Mouse (Mus musculus): ENCODE results near the gene Anxa10. TPM values are rescaled to one million over a fixed set of nuclear protein-coding genes. Genes with fewer than 3 reads are reported as not detected.

Anxa10 gene
- polyA plus RNA-seq (2015; fragmentation: Nextera tagmentation; extraction: Ambion mirVana) = 0.08 and 0.18 TPM in 2 replicates

DNA sequence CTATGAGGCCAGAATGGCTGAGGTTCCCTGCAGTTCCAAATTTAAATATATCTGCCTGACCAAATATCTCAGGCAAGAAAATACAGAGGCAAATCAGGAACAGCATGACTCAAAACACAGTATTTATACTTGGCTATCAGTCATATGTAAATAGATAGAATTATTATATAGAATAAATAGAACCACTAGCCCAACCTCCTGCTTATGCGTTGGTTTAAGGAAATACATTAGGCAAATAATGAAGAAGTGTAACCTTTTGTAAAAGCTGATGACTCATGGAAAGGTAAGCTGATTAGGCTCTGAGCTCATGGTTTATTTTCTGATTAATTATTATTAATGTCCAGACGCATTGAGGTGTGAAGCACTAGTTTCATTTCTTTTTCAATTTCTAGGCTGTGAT lies at the start of gene Anxa10:
Anxa10 (minus strand) TSS at position 53 of the 400 bp plus-strand sequence.
- Histone ChIP-seq H3K27ac (replicated peaks) (no peak within 1 kb of the TSS), H3K36me3 (no peaks in the 10 kb centered on the region), H3K9me3 (replicated peaks) (no peaks in the 10 kb centered on the region), H3K27me3 (replicated peaks) (no peaks in the 10 kb centered on the region), H3K4me3 (replicated peaks) (no peak within 1 kb of the TSS), H3K4me1 (no peaks in the 10 kb centered on the region), H3K4me2 (no peak within 1 kb of the TSS), H3K9ac (replicated peaks) (no peak within 1 kb of the TSS)
- 86% methylated on average over 2 of the region's 2 CpGs for WGBS
- ATAC-seq (ENCODE audit: low FRiP score) = no peak

DNA sequence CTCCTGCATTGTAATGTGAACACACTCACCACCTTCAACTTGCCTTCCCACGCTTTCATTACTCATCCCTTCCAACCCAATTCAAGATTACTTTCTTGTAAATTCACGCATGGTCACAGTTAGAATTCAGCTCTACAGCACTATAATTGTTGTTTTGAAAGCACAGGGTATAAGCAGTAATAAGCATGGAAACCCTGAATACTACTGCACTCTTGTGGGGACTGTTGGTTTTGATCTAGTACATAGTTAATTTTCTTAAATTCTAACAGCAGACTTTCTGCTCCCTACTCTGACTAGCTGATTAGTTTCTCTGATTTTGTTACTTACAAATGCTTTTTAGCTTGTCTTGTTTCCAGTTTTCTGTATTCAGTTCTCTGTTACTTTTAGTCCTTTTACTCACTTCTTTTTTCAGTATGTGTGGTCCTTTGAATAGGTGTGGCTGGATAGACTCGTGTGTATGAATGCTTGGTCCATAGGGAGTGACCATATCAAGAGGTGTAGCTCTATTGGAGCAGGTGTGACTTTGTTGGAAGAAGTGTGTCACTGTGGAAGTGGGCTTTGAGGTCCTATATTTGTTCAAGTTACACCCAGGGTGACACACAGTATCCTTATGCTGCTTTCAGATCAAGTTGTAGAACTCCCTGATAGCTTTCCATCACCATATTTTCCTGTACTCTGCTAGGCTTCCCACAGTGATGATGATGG lies 9.9 kb upstream of the Anxa10 start:
- Histone ChIP-seq H3K4me1 (no peaks in the 10 kb centered on the region), H3K9ac (replicated peaks) (no peak overlapping the region), H3K36me3 (no peaks in the 10 kb centered on the region), H3K4me2 (no peak overlapping the region), H3K9me3 (replicated peaks) (no peaks in the 10 kb centered on the region), H3K27ac (replicated peaks) (no peak overlapping the region), H3K27me3 (replicated peaks) (no peaks in the 10 kb centered on the region), H3K4me3 (replicated peaks) (no peak overlapping the region)
- ATAC-seq (ENCODE audit: low FRiP score) = no peak
- whole genome bisulfite sequencing = 67% methylated on average over 3 of the region's 3 CpGs

- Histone ChIP-seq H3K27ac (replicated peaks) (no peak overlapping the region), H3K36me3 (no peaks in the 10 kb centered on the region), H3K27me3 (replicated peaks) (no peaks in the 10 kb centered on the region), H3K4me3 (replicated peaks) (no peak overlapping the region), H3K4me1 (no peaks in the 10 kb centered on the region), H3K9me3 (replicated peaks) (no peaks in the 10 kb centered on the region), H3K9ac (replicated peaks) (no peak overlapping the region), H3K4me2 (no peak overlapping the region)
- 89% methylated on average over 2 of the region's 2 CpGs for WGBS
- ATAC-seq (ENCODE audit: low FRiP score) = no peak
Measured at GRCm38 (mm10) chr8:62097213-62097612, 25.7 kb downstream of the Anxa10 start.

DNA sequence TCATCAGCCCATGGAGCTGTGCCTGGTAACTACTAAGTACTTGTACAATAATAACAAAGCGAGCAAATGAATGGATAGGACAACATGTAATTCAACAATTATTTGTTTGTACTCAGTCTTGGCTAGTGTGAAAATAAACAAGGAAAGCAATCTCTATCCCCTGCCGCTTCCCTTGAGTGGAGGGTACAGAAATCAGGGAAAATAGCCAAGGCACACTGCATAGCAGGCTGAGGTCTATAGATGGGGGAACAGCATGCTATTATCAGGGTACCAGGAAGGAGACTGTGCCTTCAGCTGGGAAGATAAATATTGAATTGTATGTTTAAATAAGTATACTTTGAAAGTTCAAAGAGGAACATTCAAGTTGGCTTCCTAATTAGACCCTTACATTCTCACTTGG lies 41.1 kb downstream of the Anxa10 start:
- Histone ChIP-seq H3K27ac (replicated peaks) (no peak overlapping the region), H3K36me3 (no peaks in the 10 kb centered on the region), H3K4me3 (replicated peaks) (no peak overlapping the region), H3K4me2 (no peak overlapping the region), H3K4me1 (no peaks in the 10 kb centered on the region), H3K9ac (replicated peaks) (no peak overlapping the region), H3K27me3 (replicated peaks) (no peaks in the 10 kb centered on the region), H3K9me3 (replicated peaks) (no peaks in the 10 kb centered on the region)
- no peak; the same call in 1 of the 2 replicates for ATAC-seq (ENCODE audit: low FRiP score)
- WGBS = 82% methylated on average over 2 of the region's 2 CpGs

DNA sequence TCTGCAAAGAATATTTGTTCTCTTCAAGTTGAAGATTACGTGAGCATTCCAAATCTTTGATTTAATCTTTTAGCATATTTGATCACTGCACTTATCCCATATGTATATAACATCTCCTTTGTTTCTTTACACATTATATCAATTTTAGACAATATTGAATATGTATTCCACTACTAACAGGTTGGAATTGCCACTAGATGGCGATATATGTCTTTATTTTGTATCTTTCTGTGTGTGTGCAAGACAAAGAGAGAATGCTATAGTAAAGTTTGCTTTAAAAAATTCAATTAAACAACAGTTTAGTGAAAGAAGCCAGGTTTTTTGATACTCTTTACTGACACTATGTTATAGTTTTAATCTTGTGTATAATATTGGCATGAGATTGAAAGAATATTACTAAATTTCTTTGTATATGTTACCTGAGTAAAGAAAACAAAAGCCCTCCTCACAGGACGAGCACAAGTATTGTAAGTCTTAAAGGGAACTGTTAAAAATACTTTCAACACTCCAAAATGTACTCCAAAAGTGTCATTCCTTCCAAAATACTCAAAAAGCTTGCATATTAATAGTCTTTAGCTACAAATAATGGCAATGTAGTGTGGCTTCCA lies 42.7 kb downstream of the Anxa10 start:
- Histone ChIP-seq H3K9me3 (replicated peaks) (no peaks in the 10 kb centered on the region), H3K36me3 (no peaks in the 10 kb centered on the region), H3K4me1 (no peaks in the 10 kb centered on the region), H3K4me2 (no peak overlapping the region), H3K27me3 (replicated peaks) (no peaks in the 10 kb centered on the region), H3K27ac (replicated peaks) (no peak overlapping the region), H3K9ac (replicated peaks) (no peak overlapping the region), H3K4me3 (replicated peaks) (no peak overlapping the region)
- 45% methylated on average over 3 of the region's 3 CpGs for WGBS
- peak; percentile 85; the same call in 1 of the 2 replicates for ATAC-seq (ENCODE audit: low FRiP score)

DNA sequence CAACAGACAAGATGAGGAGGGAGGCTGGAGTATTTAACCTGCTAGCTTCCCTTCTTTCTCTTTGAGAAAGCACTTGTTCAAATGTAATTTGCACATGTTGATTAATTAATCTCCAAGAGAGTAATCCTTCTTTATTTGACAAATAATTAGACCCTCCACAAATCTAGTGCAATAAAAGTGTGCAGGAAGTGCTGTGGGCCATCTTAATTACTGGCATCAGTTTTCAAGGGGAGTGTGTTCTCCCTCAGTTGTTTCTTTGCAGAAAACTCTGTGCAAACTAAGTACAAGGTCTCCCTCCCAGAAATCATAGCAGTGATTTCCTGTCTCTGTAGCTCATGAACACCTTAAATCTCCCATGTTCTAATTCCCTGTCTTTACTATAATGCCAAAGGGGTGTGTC lies 54.6 kb downstream of the Anxa10 start:
- H3K9me3 ChIP-seq (replicated peaks) = no peaks in the 10 kb centered on the region
- no peaks in the 10 kb centered on the region for H3K27me3 ChIP-seq (replicated peaks)
- no peak for ATAC-seq (ENCODE audit: low FRiP score)
- no peak overlapping the region for H3K4me2 ChIP-seq
- no peak overlapping the region for H3K9ac ChIP-seq (replicated peaks)
- H3K4me1 ChIP-seq = no peaks in the 10 kb centered on the region
- no peak overlapping the region for H3K4me3 ChIP-seq (replicated peaks)
- no peaks in the 10 kb centered on the region for H3K36me3 ChIP-seq
- H3K27ac ChIP-seq (replicated peaks) = no peak overlapping the region

- no peak for ATAC-seq (ENCODE audit: low FRiP score)
- no peak overlapping the region for H3K4me2 ChIP-seq
Measured at GRCm38 (mm10) chr8:62060357-62060756, 62.6 kb downstream of the Anxa10 start.

DNA sequence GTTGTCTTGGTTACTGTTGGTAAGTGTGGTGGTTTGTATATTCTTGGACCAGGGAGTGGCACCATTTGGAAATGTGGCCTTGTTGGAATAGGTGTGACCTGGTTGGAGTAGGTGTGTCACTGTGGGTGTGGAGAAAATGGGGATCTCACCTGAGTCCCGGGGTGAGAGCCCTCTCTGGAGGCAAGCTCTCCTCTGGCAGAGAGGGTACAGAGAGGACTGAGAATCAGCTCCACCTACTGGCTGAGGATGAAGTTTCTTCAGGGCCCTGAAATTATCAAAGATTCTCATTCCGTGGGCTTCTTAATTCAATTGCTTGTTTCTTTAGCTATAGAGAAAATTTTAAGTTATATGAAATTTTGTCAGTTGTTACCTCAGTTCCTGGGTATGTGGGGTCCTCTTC lies 76.1 kb downstream of the Anxa10 start:
- Histone ChIP-seq H3K9ac (replicated peaks) (no peak overlapping the region), H3K27me3 (replicated peaks) (no peaks in the 10 kb centered on the region), H3K36me3 (no peaks in the 10 kb centered on the region), H3K4me3 (replicated peaks) (no peak overlapping the region), H3K4me2 (no peak overlapping the region), H3K9me3 (replicated peaks) (no peaks in the 10 kb centered on the region), H3K4me1 (no peaks in the 10 kb centered on the region), H3K27ac (replicated peaks) (no peak overlapping the region)
- ATAC-seq (ENCODE audit: low FRiP score) = no peak
- 40% methylated on average over 2 of the region's 2 CpGs for WGBS

More at GRCm38 (mm10) chr8:62060357-62060756, 62.6 kb downstream of the Anxa10 start:
- no peaks in the 10 kb centered on the region for H3K27me3 ChIP-seq (replicated peaks)
- no peak overlapping the region for H3K27ac ChIP-seq (replicated peaks)
- H3K9me3 ChIP-seq (replicated peaks) = no peaks in the 10 kb centered on the region
- H3K9ac ChIP-seq (replicated peaks) = no peak overlapping the region
- no peaks in the 10 kb centered on the region for H3K36me3 ChIP-seq
- H3K4me1 ChIP-seq = no peaks in the 10 kb centered on the region
- H3K4me3 ChIP-seq (replicated peaks) = no peak overlapping the region

DNA sequence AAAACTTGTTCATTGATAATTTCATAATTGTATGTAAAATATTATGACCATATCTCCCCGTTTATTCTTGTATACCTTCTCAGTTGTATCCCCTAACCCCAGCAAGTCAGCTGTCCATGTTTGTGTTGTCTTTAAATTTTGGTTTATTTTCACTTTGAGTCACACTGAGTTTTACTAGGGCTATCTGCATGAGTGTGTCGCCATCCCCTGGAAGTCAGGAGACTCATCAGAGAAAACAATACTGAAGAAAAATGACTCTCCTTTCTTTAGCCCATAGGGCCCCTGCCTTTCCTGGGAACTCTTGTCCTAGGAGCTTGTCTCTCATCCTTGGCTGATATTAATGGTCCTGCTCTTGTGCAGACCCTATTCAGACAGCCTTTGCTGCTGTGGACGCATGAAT lies 88.6 kb downstream of the Anxa10 start:
- no peak overlapping the region for H3K4me3 ChIP-seq (replicated peaks)
- H3K36me3 ChIP-seq = no peaks in the 10 kb centered on the region
- H3K4me1 ChIP-seq = no peaks in the 10 kb centered on the region
- no peaks in the 10 kb centered on the region for H3K27me3 ChIP-seq (replicated peaks)
- no peak overlapping the region for H3K27ac ChIP-seq (replicated peaks)
- no peaks in the 10 kb centered on the region for H3K9me3 ChIP-seq (replicated peaks)
- no peak for ATAC-seq (ENCODE audit: low FRiP score)
- WGBS = 55% methylated on average over 3 of the region's 3 CpGs
- H3K4me2 ChIP-seq = no peak overlapping the region
- no peak overlapping the region for H3K9ac ChIP-seq (replicated peaks)

DNA sequence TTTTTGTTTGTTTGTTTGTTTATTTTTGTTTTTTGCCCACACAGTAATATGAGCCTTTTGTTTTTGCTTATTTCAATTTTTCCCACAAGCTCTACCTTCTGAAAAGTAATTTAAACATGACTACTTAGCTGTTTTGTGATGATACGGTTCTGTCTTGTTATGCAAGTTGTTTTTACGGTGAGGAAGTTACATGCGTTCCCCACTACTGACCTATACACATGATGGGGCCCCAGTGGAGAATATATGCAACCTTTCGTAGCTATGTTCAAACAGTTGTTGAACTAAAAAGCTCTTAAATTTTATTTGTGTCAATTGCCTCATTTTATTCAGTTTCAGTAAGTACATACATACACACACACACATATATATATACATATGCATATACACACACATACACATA lies 108.4 kb downstream of the Anxa10 start:
- H3K36me3 ChIP-seq = no peaks in the 10 kb centered on the region
- no peak for ATAC-seq (ENCODE audit: low FRiP score)
- H3K4me2 ChIP-seq = no peak overlapping the region
- H3K4me1 ChIP-seq = no peaks in the 10 kb centered on the region
- H3K27ac ChIP-seq (replicated peaks) = no peak overlapping the region
- WGBS = 90% methylated on average over 4 of the region's 4 CpGs
- no peaks in the 10 kb centered on the region for H3K27me3 ChIP-seq (replicated peaks)
- H3K9me3 ChIP-seq (replicated peaks) = no peaks in the 10 kb centered on the region
- H3K9ac ChIP-seq (replicated peaks) = no peak overlapping the region
- H3K4me3 ChIP-seq (replicated peaks) = no peak overlapping the region

GRCm38 (mm10) chr8:62014166-62014565 lies 108.8 kb downstream of the Anxa10 start:
- no peak for ATAC-seq (ENCODE audit: low FRiP score)
- 93% methylated on average over 4 of the region's 4 CpGs for WGBS

More at GRCm38 (mm10) chr8:62014166-62014565, 108.8 kb downstream of the Anxa10 start:
- no peak overlapping the region for H3K4me3 ChIP-seq (replicated peaks)
- H3K4me1 ChIP-seq = no peaks in the 10 kb centered on the region
- H3K27me3 ChIP-seq (replicated peaks) = no peaks in the 10 kb centered on the region
- no peaks in the 10 kb centered on the region for H3K9me3 ChIP-seq (replicated peaks)
- H3K4me2 ChIP-seq = no peak overlapping the region
- H3K9ac ChIP-seq (replicated peaks) = no peak overlapping the region
- no peak overlapping the region for H3K27ac ChIP-seq (replicated peaks)
- H3K36me3 ChIP-seq = no peaks in the 10 kb centered on the region
